Mouse (Mus musculus) liver, postnatal 0 days (tissue): ENCODE measurements around the gene Plekhd1. TPM values are rescaled to one million over a fixed set of nuclear protein-coding genes. Genes with fewer than 3 reads are reported as not detected.
A peak's percentile ranks its signal among the peaks of the same experiment; 100 is the strongest.

Source experiments
- ATAC-seq: fragments of 200-750 bp; cut with Nextera tagmentation; 2 replicates; pipeline ENCODE4 v1.8.0; 2017; ENCODE audit warnings: mild to moderate bottlenecking, moderate library complexity
- DNase-seq: peaks from one replicate; pipeline ENCODE4 v3.0.0-alpha.2; 2016
- H3K27ac ChIP-seq: fragments of 300-500 bp; sonication (generic); 2 replicates; pipeline ENCODE4 v1.5.1; 2014; ENCODE audit warnings: antibody characterized with exemption, moderate library complexity, mild to moderate bottlenecking, low read depth
- H3K27me3 ChIP-seq: fragments of 300-500 bp; sonication (generic); 2 replicates; pipeline ENCODE4 v1.6.1; 2014; ENCODE audit warnings: low read length, control low read depth, mixed read lengths; ENCODE audit not compliant: insufficient read depth
- H3K36me3 ChIP-seq: fragments of 300-500 bp; sonication (generic); replicated peaks from 2 replicates; pipeline ENCODE4 v1.6.1; 2014; ENCODE audit warnings: mild to moderate bottlenecking, control low read depth, low read length, moderate library complexity, mixed read lengths; ENCODE audit not compliant: insufficient read depth
- H3K4me1 ChIP-seq: fragments of 300-500 bp; sonication (generic); 2 replicates; pipeline ENCODE4 v1.6.1; 2014; ENCODE audit warnings: antibody characterized with exemption, mild to moderate bottlenecking, control low read depth; ENCODE audit not compliant: insufficient read depth
- H3K4me2 ChIP-seq: fragments of 300-500 bp; sonication (generic); 2 replicates; pipeline ENCODE4 v1.6.1; 2014; ENCODE audit warnings: low read depth, mild to moderate bottlenecking, low read length, moderate library complexity, mixed read lengths
- H3K4me3 ChIP-seq: fragments of 300-500 bp; sonication (generic); 2 replicates; pipeline ENCODE4 v1.5.1; 2014; ENCODE audit warnings: low read depth, low read length
- H3K9ac ChIP-seq: fragments of 300-500 bp; sonication (generic); replicated peaks from 2 replicates; pipeline ENCODE4 v1.6.1; 2014; ENCODE audit warnings: mild to moderate bottlenecking, moderate library complexity
- H3K9me3 ChIP-seq: fragments of 300-500 bp; sonication (generic); 2 replicates; pipeline ENCODE4 v1.6.1; 2016; ENCODE audit warnings: mild to moderate bottlenecking, control low read depth, low read length, mixed read lengths
- CTCF ChIP-seq: sonication (generic); IDR thresholded peaks from 2 replicates; pipeline ENCODE4 v1.5.1; 2016; ENCODE audit warnings: antibody characterized with exemption, low read depth
- EP300 ChIP-seq: IDR thresholded peaks from 2 replicates; pipeline ENCODE4 v1.6.1; 2016; ENCODE audit warnings: antibody characterized with exemption, low read depth, mild to moderate bottlenecking
- WGBS: fragments of 180-500 bp; shearing (Covaris S2); extraction: QIAGEN DNeasy Blood & Tissue Kit; methylation state at CpG from one replicate; pipeline ENCODE4 v1.1.7; 2014; ENCODE audit not compliant: insufficient replicate concordance; 5-methylcytosine and 5-hydroxymethylcytosine counted together
- polyA plus RNA-seq: library from polyadenylated mRNA; unstranded; fragments of >200 nt; fragmentation: Nextera tagmentation; extraction: Ambion mirVana; gene quantifications from 2 replicates; pipeline ENCODE4 v1.2.1, GENCODE M21; 2015

Gene Plekhd1
- polyA plus RNA-seq = 0.13 TPM in 1 of 2 replicates, not detected in the other

DNA sequence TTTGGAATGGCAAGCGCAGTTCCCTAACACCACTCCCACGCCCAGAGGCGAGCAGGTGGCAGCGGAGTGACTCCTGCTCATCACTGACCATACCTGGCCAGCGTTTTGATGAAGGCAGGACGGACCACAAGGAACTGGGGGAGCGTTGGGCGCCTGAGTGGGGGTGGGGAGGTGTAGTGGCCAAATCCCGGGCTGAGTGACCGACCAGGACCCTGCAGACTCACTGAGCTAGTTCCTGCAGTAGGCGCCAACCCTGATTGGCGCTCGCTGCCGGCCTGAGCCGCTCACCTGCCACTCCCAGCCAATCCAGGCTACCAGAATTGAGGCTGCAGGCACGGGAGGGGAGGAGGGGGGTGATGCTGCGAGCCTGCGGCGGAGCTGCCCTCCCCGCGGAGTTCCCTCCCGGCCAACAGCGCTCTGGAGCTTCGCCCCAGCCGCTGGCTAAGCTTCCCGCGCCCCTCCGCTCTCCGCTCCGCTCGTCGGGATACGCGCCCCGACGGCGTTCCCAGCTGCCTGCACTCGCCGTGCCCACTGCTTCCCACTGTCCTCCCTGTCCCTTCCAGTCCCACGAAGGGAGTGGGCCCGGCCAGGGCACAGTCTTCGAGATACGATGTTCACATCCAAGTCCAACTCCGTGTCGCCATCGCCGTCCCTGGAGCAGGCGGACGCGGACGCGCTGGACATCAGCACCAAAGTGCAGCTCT lies at the start of gene Plekhd1:
TSS of gene Plekhd1 (plus strand) at position 323 of the 704 bp plus-strand sequence.
- ATAC-seq (peak; percentile 66), DNase-seq (peak; percentile 27)
- no peaks in the 10 kb centered on the region for H3K9me3 ChIP-seq
- no peak within 1 kb of the TSS for H3K9ac ChIP-seq
- peaks cover 48% of the 10 kb centered on the region for H3K27me3 ChIP-seq
- no peak within 1 kb of the TSS for H3K27ac ChIP-seq
- peak within 1 kb of the TSS; percentile 61 for H3K4me2 ChIP-seq
- no peaks in the 10 kb centered on the region for H3K36me3 ChIP-seq
- TF ChIP-seq EP300 (no peak), CTCF (no peak)
- H3K4me1 ChIP-seq = peaks cover 5% of the 10 kb centered on the region
- WGBS = 4% methylated on average over 52 of the region's 52 CpGs
- peak within 1 kb of the TSS; percentile 36 for H3K4me3 ChIP-seq

DNA sequence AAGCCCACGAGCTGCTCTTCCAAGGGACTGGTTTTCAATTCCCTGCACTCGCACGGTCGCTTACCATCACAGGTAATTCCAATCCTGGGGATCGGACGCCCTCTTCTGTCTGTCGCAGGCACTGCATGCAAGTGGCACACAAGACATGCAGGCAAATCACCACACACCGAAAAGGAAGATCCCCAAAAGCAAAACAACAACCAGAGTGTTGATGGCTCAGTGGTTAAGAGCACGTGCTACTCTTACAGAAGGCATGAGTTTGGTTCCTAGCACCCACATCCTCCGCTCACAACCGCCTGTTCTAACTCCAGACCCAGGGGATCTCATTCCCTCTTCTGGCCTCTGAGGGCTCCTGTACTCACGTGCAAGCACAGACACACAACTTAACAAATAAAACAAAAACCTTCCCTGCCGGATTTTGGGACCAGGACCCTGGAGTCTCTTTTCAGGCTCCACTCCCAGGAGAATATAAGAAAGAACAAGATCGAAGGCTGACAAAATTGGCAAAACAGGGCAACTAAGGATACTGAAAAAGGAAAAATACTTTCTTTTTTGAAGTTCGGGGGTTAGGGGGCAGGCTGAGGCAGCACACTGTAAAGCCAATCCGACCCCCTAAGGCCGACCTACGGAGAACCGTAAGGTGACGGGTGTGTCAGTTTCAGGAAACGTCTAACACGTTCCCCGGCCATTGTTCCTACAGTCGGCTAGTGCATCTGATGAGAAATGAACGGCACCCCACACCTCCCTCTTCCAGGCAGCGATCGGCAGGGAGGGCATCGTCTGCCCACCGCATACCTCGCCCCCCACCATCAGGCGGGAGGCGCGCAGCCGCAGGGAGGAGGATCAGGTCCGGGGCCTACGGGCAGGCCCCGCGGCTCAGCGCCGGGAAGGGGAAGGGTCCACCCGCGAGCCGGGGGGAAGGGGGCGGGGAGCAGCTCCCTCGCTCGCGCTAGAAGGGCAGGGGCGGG lies 49.4 kb upstream of the Plekhd1 start:
- ATAC-seq = peak; percentile 28
- TF ChIP-seq CTCF = peak; percentile 84
- no peak for TF ChIP-seq EP300
- H3K27me3 ChIP-seq = no peaks in the 10 kb centered on the region
- H3K27ac ChIP-seq = peak overlapping the region; percentile 86
- peaks cover 36% of the 10 kb centered on the region for H3K36me3 ChIP-seq
- peaks cover 26% of the 10 kb centered on the region for H3K4me1 ChIP-seq
- H3K4me3 ChIP-seq = peak overlapping the region; percentile 84
- DNase-seq = peak; percentile 80
- peak overlapping the region; percentile 93 for H3K9ac ChIP-seq
- no peaks in the 10 kb centered on the region for H3K9me3 ChIP-seq
- peak overlapping the region; percentile 97 for H3K4me2 ChIP-seq
- 3% methylated on average over 37 of the region's 48 CpGs for WGBS

DNA sequence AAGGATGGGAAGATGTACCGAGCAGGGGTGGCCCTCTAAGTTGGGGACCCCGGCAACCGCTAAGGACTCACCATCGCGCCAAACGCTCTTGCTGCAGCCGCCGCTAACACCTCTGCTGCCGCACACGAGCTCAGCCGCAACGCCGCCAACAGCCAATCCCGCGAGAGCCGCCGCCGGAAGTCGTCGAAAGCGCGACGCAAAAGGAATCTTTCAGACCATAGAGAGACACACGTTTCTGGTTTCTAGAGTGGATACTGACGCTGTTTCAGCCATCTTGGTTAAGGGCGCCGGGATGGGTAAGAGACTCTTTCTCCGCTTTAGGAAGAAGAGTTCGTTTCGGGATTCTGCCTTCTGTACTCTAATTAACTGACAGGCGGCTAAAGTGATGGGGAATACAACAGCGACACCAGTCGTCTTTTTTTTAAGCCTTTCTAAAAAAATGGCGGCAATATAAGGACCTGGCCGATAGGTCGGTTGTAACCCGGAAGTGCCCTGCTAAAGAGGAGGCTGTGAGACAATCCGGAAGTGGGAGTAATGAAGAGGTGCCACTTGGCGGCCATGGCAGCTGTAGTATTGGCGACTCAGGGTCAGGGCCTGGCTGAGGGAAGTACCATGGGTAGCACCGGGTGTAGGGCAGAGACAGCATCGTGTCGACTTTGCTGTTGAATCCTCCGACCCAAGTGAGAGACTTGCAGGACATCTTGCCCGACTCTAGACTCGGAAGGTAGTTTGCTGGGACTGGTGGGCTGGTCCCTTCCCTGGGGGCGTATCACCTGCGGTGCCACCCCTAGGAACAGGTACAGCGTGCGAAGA lies 48.5 kb upstream of the Plekhd1 start, which contains the start of the genes Slc39a9 and Erh:
TSS of gene Slc39a9 (plus strand) at position 191 of the 813 bp plus-strand sequence.
TSS of gene Erh (minus strand) at position 649 of the 813 bp plus-strand sequence.
- under 1% methylated on average over 50 of the region's 50 CpGs for WGBS
- Histone ChIP-seq H3K9me3 (no peaks in the 10 kb centered on the region), H3K4me1 (peaks cover 27% of the 10 kb centered on the region), H3K9ac (peak within 1 kb of the TSS; percentile 93), H3K4me3 (peak within 1 kb of the TSS; percentile 84), H3K27me3 (no peaks in the 10 kb centered on the region), H3K4me2 (peak within 1 kb of the TSS; percentile 97), H3K27ac (peak within 1 kb of the TSS; percentile 86), H3K36me3 (peaks cover 30% of the 10 kb centered on the region)
- DNase-seq (peak; percentile 95), ATAC-seq (peak; percentile 96)
- no peak for TF ChIP-seq CTCF
- TF ChIP-seq EP300 = peak; percentile 85; the same call in 1 of the 2 replicates

DNA sequence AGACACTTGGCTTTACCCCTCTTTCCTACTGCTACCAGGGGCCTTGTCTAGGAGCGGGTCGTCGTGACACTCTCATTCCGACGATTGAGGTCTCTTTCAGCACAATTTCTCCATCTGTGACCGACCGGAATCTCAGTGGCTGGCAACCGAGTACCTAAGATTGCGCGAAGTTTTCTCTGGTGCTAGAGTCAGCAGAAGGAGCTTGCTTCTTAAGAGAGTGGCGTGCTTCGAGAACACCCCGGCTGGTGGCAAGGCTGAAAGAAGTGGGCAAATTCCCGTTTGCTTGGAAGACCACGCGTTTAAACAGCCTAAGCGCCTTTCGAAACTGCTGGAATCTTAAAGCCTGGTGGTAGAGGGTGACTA lies 47.9 kb upstream of the Plekhd1 start:
- H3K4me1 ChIP-seq = peaks cover 28% of the 10 kb centered on the region
- ATAC-seq (no peak), DNase-seq (no peak)
- 4% methylated on average over 18 of the region's 18 CpGs for WGBS
- no peaks in the 10 kb centered on the region for H3K9me3 ChIP-seq
- H3K36me3 ChIP-seq = peaks cover 25% of the 10 kb centered on the region
- peak overlapping the region; percentile 86 for H3K27ac ChIP-seq
- no peaks in the 10 kb centered on the region for H3K27me3 ChIP-seq
- peak overlapping the region; percentile 84 for H3K4me3 ChIP-seq
- TF ChIP-seq EP300 = no peak
- no peak for TF ChIP-seq CTCF
- peak overlapping the region; percentile 97 for H3K4me2 ChIP-seq
- H3K9ac ChIP-seq = peak overlapping the region; percentile 93

DNA sequence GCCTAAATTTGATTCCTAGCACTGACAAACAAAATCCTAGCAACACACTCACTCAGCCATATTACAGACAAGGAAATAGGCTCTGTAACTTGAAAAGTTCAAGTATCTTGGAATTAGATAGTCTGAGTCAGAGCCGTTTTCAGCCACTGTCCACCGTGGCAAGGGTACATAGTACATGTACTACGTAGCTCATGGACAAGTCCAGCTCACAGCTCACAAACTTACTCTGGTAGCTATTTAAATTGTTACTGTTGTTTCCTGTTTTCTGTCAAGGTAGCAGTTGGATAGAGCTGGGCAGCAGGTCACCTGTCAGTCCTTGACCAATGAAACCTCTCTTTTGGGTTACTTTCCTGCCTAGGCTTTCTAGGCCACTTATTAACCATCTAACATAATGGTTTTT lies 46.0 kb upstream of the Plekhd1 start:
- Histone ChIP-seq H3K27ac (no peak overlapping the region), H3K36me3 (peaks cover 7% of the 10 kb centered on the region), H3K27me3 (no peaks in the 10 kb centered on the region), H3K9me3 (no peaks in the 10 kb centered on the region), H3K4me3 (0 out of 2 replicates have a peak overlapping the region, but pooled peaks have one; percentile 84), H3K4me1 (peaks cover 28% of the 10 kb centered on the region), H3K9ac (no peak overlapping the region), H3K4me2 (peak overlapping the region; percentile 97)
- DNase-seq (no peak), ATAC-seq (no peak)
- 76% methylated on average over 3 of the region's 3 CpGs for WGBS
- TF ChIP-seq EP300 (no peak), CTCF (no peak)
